Mouse (Mus musculus) adrenal gland, postnatal 25 days (tissue): ENCODE data around the gene Thap12. TPM values are rescaled to one million over a fixed set of nuclear protein-coding genes. Genes with fewer than 3 reads are reported as not detected.

Experiments used
- DNase-seq: peaks from one replicate; pipeline ENCODE4 v3.0.0; 2021; ENCODE audit warnings: mixed read lengths
- long read RNA-seq: library from polyadenylated mRNA; stranded (forward); transcript quantifications from one replicate; pipeline ENCODE4 v2.0.0, GENCODE M21; 2021
- total RNA-seq: library from RNA; stranded (reverse); gene quantifications from 2 replicates; pipeline ENCODE4 v1.2.3, GENCODE M21; 2021

Gene Thap12
- 68.2 and 76.1 TPM in 2 replicates for total RNA-seq
- long read RNA-seq, transcript Thap12-202 (6 exons, 1,123 nt) = minor isoform, 7 of 45 reads
- long read RNA-seq, transcript Thap12-201 (5 exons, 3,723 nt) = major isoform, 22 of 45 reads
- long read RNA-seq, partial matches to known transcripts = 0 of 45 reads
- long read RNA-seq, other reads (novel, unspliced or antisense) = 13 of 45 reads

GRCm38 (mm10) chr7:98702283-98703240 is at the start of gene Thap12:
Thap12 (plus strand) TSS chr7:98703103.
- DNase-seq = peak; percentile 99

GRCm38 (mm10) chr7:98655681-98656530 is 47.0 kb upstream of the Thap12 start:
- DNase-seq = peak; percentile 78

GRCm38 (mm10) chr7:98656531-98657221 is 46.2 kb upstream of the Thap12 start, which contains the start of gene Emsy:
Emsy (minus strand) TSS chr7:98656783.
- DNase-seq = peak; percentile 90

GRCm38 (mm10) chr7:98665166-98665565 is 37.7 kb upstream of the Thap12 start:
- DNase-seq = no peak

GRCm38 (mm10) chr7:98665726-98666125 is 37.2 kb upstream of the Thap12 start:
- peak; percentile 26 for DNase-seq

- DNase-seq = no peak
These were observed 34.8 kb upstream of the Thap12 start for GRCm38 (mm10) chr7:98667956-98668746.

GRCm38 (mm10) chr7:98670831-98671230 is 32.1 kb upstream of the Thap12 start:
- DNase-seq = no peak

- DNase-seq = no peak
These were observed 31.5 kb upstream of the Thap12 start for GRCm38 (mm10) chr7:98671416-98671815.

GRCm38 (mm10) chr7:98672241-98672955 is 30.5 kb upstream of the Thap12 start:
- no peak for DNase-seq

GRCm38 (mm10) chr7:98674344-98674743 is 28.6 kb upstream of the Thap12 start:
- DNase-seq = no peak

- DNase-seq = no peak
These were observed 25.4 kb upstream of the Thap12 start for GRCm38 (mm10) chr7:98677511-98677910.

- no peak for DNase-seq
These were observed 24.5 kb upstream of the Thap12 start for GRCm38 (mm10) chr7:98678441-98678840.

GRCm38 (mm10) chr7:98680691-98681090 is 22.2 kb upstream of the Thap12 start:
- no peak for DNase-seq

GRCm38 (mm10) chr7:98682821-98683220 is 20.1 kb upstream of the Thap12 start:
- DNase-seq = no peak

- peak; percentile 4 for DNase-seq
These were observed 17.0 kb upstream of the Thap12 start for GRCm38 (mm10) chr7:98685895-98686294.

- no peak for DNase-seq
These were observed 12.8 kb upstream of the Thap12 start for GRCm38 (mm10) chr7:98690126-98690525.

GRCm38 (mm10) chr7:98690831-98691230 is 12.1 kb upstream of the Thap12 start:
- no peak for DNase-seq

- peak; percentile 11 for DNase-seq
These were observed 9.9 kb upstream of the Thap12 start for GRCm38 (mm10) chr7:98692761-98693546.

- no peak for DNase-seq
These were observed 8.9 kb upstream of the Thap12 start for GRCm38 (mm10) chr7:98694046-98694445.
